Comparison of ENCODE assay signal across 27 mouse cellular contexts in the genomic region with DNA sequence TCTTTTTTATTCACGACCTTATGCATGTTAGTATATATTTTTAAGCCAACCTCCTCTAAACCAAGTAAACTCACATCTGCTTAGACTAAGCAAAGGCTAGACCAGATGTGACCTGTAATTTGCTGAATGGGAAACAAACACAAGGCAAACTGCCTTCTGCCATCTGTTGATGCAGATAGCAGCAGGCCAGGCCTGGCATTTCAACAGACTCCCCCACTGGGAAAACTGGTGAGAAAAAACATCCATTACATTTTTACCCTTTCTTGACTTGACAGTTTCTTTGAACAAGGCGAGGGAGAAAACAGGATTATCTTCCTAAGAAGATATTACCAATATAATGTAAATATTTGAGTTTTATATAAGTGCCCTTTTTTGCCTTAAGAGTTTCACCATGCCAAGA.
DNase-seq lines count a peak whose midpoint lies in the region; ATAC-seq lines count a peak whose summit lies in the region.
"Had no signal": no experiment of that assay in that cellular context is flagged by ENCODE, and none has a peak within 500 bp of the region (broad histone marks: within the 10 kb centered on the region; RNA-seq: fewer than 3 reads in every experiment).

No protein-coding gene starts in this region.

- no peak overlapping the region for H3K4me3 ChIP-seq in midbrain, embryonic 11.5 days (ENCODE audit: low read depth, low read length)
- H3K4me3 ChIP-seq in midbrain, embryonic 13.5 days (replicated peaks), result no peak overlapping the region
- no peak overlapping the region for H3K4me3 ChIP-seq in kidney, embryonic 15.5 days (replicated peaks)
- H3K4me3 ChIP-seq: embryonic facial prominence, embryonic 15.5 days; hindbrain, embryonic 10.5 days; limb, embryonic 10.5 days; liver, embryonic 15.5 days; lung, embryonic 15.5 days; midbrain, embryonic 10.5 days; neural tube, embryonic 12.5 days had no signal

- H3K36me3 ChIP-seq in midbrain, embryonic 11.5 days (ENCODE audit: control insufficient read depth, insufficient read depth, low read length), result no peaks in the 10 kb centered on the region
- no peaks in the 10 kb centered on the region for H3K36me3 ChIP-seq in midbrain, embryonic 13.5 days
- no peaks in the 10 kb centered on the region for H3K36me3 ChIP-seq in kidney, embryonic 15.5 days
- H3K36me3 ChIP-seq: embryonic facial prominence, embryonic 15.5 days; hindbrain, embryonic 10.5 days; limb, embryonic 10.5 days; liver, embryonic 15.5 days; lung, embryonic 15.5 days; midbrain, embryonic 10.5 days; neural tube, embryonic 12.5 days had no signal

- no peak overlapping the region for H3K27ac ChIP-seq in midbrain, embryonic 11.5 days (ENCODE audit: low read depth, low read length)
- no peak overlapping the region for H3K27ac ChIP-seq in midbrain, embryonic 13.5 days
- no peak overlapping the region for H3K27ac ChIP-seq in kidney, embryonic 15.5 days
- H3K27ac ChIP-seq: embryonic facial prominence, embryonic 15.5 days; hindbrain, embryonic 10.5 days; limb, embryonic 10.5 days; liver, embryonic 15.5 days; lung, embryonic 15.5 days; midbrain, embryonic 10.5 days; neural tube, embryonic 12.5 days had no signal

- H3K4me1 ChIP-seq in midbrain, embryonic 11.5 days (ENCODE audit: control insufficient read depth, insufficient read depth, low read length), result no peaks in the 10 kb centered on the region
- no peaks in the 10 kb centered on the region for H3K4me1 ChIP-seq in midbrain, embryonic 13.5 days (replicated peaks)
- H3K4me1 ChIP-seq in kidney, embryonic 15.5 days, result no peaks in the 10 kb centered on the region
- H3K4me1 ChIP-seq: embryonic facial prominence, embryonic 15.5 days; hindbrain, embryonic 10.5 days; limb, embryonic 10.5 days; liver, embryonic 15.5 days; lung, embryonic 15.5 days; midbrain, embryonic 10.5 days; neural tube, embryonic 12.5 days had no signal

- DNase-seq in cerebellum, postnatal 10 days, result peak; percentile 38 to 45
- no peak for DNase-seq in cerebellum, postnatal 25 days
- DNase-seq in midbrain, embryonic 11.5 days (ENCODE audit: low spot score, missing footprints), result no peak
- peak; percentile 14 to 28 for DNase-seq in layer of hippocampus, postnatal 14 days (ENCODE audit: low spot score in 2 of 2)
- DNase-seq in urinary bladder, postnatal 10 days (ENCODE audit: low spot score), result no peak
- DNase-seq: adrenal gland, adult 8-10 months; cerebellum, adult 9-10 months; gastrocnemius, postnatal 10 days; heart, adult 11 months; heart, postnatal 10 days; kidney, adult 11 months; kidney, postnatal 4 days; liver; lung, postnatal 4 days; thymus, postnatal 14 days had no signal

- H3K27me3 ChIP-seq in midbrain, embryonic 11.5 days (ENCODE audit: control insufficient read depth, insufficient read depth, low read length), result no peaks in the 10 kb centered on the region
- H3K27me3 ChIP-seq in midbrain, embryonic 13.5 days, result no peaks in the 10 kb centered on the region
- no peaks in the 10 kb centered on the region for H3K27me3 ChIP-seq in kidney, embryonic 15.5 days
- H3K27me3 ChIP-seq: embryonic facial prominence, embryonic 15.5 days; liver, embryonic 15.5 days; lung, embryonic 15.5 days; neural tube, embryonic 12.5 days had no signal

- H3K9me3 ChIP-seq in midbrain, embryonic 11.5 days (ENCODE audit: control insufficient read depth, low read length), result no peaks in the 10 kb centered on the region
- H3K9me3 ChIP-seq in midbrain, embryonic 13.5 days, result no peaks in the 10 kb centered on the region
- H3K9me3 ChIP-seq in kidney, embryonic 15.5 days (replicated peaks), result no peaks in the 10 kb centered on the region
- H3K9me3 ChIP-seq: embryonic facial prominence, embryonic 15.5 days; hindbrain, embryonic 10.5 days; limb, embryonic 10.5 days; liver, embryonic 15.5 days; lung, embryonic 15.5 days; midbrain, embryonic 10.5 days; neural tube, embryonic 12.5 days had no signal

- ATAC-seq in midbrain, embryonic 11.5 days (ENCODE audit: low FRiP score), result 0 out of 2 replicates have a peak, but pooled peaks have one; percentile 33
- ATAC-seq in midbrain, embryonic 13.5 days, result no peak
- ATAC-seq in kidney, embryonic 15.5 days (replicated peaks; ENCODE audit: low FRiP score), result no peak
- ATAC-seq: activated CD4-positive, CD25-positive, alpha-beta regulatory T cell, adult 4 months; forebrain, embryonic 16.5 days had no signal

- H3K4me2 ChIP-seq in midbrain, embryonic 11.5 days, result no peak overlapping the region
- H3K4me2 ChIP-seq in midbrain, embryonic 13.5 days (replicated peaks), result no peak overlapping the region
- no peak overlapping the region for H3K4me2 ChIP-seq in kidney, embryonic 15.5 days
- H3K4me2 ChIP-seq: embryonic facial prominence, embryonic 15.5 days; heart, embryonic 11.5 days; liver, embryonic 15.5 days; lung, embryonic 15.5 days; neural tube, embryonic 12.5 days had no signal

- no peak overlapping the region for H3K9ac ChIP-seq in midbrain, embryonic 11.5 days (ENCODE audit: low read length)
- no peak overlapping the region for H3K9ac ChIP-seq in midbrain, embryonic 13.5 days (replicated peaks)
- H3K9ac ChIP-seq in kidney, embryonic 15.5 days, result no peak overlapping the region
- H3K9ac ChIP-seq: embryonic facial prominence, embryonic 15.5 days; liver, embryonic 15.5 days; lung, embryonic 15.5 days; neural tube, embryonic 12.5 days had no signal

- 56% methylated on average over 2 of the region's 2 CpGs for WGBS in midbrain, embryonic 11.5 days
- 58% methylated on average over 2 of the region's 2 CpGs for WGBS in midbrain, embryonic 13.5 days
- 69% methylated on average over 2 of the region's 2 CpGs for WGBS in kidney, embryonic 15.5 days

Comparison
In these comparisons a context has a peak if more than half of its experiments do, and no peak if none do; other contexts are left out.
1. DNase-seq: peak in cerebellum, postnatal 10 days (2 of 2) and layer of hippocampus, postnatal 14 days (2 of 2); none in cerebellum, postnatal 25 days (0 of 2), midbrain, embryonic 11.5 days (single experiment) and urinary bladder, postnatal 10 days (single experiment).